Mouse (Mus musculus) ovary, postnatal 36 days (tissue): ENCODE measurements around the gene Atp6v0a4.
A peak's percentile ranks its signal among the peaks of the same experiment; 100 is the strongest.

Experiments
- DNase-seq: peaks from one replicate; pipeline ENCODE4 v3.0.0; 2022; ENCODE audit warnings: low spot score, mixed read lengths

Atp6v0a4 gene

DNA sequence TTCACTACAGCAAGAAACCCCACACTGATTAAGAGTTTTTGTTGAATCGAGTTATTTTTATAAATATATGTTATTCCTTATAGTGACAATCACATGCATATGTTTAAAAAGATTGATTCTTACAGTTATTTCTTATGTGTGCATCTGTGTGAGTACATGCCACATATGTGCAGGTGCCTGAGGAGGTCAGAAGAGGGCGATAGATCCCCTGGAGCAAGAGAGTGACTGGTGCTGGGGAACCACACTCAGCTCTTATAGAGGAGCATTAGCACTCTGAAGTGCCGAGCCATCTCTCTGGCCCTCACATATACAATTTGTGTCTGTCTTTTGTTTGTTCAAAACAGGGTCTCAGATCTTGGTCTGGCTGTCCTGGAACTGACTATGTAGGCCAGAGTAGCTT, 50.8 kb downstream of the Atp6v0a4 start:
- DNase-seq = no peak

DNA sequence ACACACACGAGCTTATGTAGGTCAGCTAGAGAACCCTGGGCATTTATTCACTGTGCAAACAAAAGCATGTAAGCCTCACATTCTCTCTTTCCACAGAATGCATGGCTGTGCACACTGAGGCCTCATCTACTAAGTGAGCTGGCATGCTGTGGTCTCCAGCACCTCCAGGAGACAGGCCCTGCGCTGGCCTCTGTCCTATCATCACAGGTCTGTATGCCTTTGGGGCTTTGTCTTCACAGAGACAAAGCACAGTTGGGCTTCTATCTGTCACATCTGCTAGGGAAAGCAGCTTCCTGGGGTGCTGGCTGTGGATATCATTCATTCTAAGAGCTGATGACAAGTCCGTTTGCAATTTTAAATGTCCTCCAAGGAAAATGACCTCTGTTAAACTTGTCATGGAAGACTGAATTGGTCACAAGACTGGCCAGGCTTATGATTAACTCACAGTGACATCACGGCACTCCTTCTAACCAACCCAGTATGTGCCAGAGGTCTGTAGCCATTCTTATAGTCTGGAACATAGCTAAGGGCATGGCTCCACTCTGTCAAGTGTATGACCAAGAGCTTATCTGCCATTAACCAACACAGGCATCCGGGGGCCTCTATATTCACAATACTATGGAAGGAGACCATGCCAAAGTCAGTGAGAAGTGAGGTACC, 52.1 kb downstream of the Atp6v0a4 start:
- DNase-seq = no peak

DNA sequence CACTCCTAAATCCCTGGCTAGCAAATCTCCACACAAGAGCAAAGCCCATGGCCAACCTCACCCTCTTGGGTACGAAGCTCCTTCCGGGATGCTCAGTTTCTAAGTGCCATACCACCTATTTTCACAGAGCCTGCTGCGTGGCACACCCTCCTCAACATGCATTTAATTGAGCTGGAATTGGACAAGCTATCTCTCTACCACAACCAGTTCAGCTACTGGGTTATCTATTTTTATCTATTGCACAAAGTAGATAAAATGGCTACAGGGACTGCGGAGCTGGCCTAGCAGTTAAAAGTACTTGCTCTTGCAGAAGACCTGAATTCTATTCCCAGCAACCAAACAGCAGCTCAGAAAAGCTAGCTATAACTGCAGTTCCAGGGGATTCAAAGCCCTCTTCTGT, 53.1 kb downstream of the Atp6v0a4 start:
- DNase-seq = no peak

DNA sequence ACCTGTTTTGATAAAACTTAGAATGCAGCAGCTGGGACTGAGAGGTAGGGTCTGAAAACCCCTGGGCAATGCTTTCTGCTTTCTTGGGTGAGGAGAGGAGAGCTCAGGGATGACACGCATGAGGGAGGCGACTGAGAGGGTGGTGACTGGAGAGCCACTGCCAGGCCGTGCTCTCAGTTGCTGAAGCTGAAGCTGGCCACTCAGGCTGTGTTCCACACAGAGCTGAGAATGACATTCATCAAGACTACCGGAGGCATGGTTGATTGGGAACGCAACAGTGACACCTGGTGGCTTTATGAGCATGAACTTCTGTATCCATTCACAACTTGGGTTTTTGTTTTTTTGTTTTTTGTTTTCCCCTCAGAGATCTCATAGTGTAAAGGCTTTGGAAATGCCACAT, 58.2 kb downstream of the Atp6v0a4 start:
- DNase-seq = peak; percentile 14

DNA sequence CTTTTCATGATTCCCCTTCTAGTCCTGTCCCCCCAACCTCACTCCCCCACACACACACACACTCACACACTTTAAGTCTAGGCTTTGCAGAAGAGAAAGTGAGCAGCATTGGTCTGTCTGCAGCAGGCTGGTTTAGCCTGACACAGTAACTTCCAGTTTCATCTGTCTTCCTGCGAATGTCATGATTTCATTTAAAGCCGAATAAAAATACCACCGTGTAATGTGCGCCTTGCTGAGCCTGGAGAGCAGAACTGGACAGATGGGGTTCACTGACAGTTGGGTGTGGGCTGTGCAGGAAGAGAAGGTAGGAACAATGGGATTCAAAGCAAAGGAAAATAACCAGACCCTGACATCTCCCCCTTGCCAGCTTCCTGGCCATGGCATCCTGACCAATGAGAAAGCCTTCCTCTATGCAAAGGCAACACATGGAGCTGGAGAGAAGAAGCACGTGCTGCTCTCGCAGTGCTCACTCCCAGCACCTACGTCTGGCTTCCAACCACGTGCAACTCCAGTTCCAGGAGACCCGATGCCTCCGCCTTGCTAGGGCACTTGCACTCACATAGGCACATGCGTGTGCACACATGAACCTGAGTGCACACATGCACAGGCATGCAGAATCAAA, 58.8 kb downstream of the Atp6v0a4 start:
- DNase-seq = no peak

DNA sequence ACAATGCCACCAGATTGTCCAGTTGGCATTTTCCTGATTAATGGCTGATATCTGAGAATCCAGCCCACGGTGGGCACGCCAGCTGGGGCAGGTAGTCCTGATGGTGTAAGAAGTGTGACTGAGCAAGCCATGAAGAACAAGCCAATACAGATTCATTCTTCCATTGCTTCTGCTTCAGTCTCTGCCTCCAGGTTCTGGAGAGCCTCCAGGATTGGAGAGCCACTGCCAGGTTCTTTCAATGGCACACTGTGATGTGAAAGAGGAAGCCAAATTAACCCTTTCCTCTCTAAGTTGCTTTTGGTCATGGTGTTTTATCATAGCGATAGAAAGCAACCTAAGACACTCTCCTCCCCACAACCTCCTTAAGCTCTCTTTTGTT, 59.3 kb downstream of the Atp6v0a4 start:
- DNase-seq = peak; percentile 16

DNA sequence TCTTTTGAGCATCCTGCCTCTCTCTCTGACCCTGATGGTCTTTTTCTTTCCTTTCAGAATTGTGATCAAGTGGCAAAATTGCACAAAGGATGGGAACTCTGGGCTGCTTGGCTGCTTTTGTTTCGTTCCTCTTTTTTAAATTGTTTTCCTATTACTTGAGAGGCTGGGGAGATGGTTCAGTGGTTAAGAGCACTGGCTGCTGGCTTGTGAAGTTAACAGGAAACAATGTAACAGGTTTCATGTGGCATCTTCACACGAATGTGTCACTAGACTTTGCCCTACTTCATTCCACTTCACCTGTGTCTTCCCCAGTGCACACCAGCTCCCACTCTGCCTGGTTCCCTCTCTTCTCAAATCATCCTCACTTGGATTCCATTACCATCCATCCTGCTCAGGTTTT, 59.8 kb downstream of the Atp6v0a4 start:
- DNase-seq = no peak

DNA sequence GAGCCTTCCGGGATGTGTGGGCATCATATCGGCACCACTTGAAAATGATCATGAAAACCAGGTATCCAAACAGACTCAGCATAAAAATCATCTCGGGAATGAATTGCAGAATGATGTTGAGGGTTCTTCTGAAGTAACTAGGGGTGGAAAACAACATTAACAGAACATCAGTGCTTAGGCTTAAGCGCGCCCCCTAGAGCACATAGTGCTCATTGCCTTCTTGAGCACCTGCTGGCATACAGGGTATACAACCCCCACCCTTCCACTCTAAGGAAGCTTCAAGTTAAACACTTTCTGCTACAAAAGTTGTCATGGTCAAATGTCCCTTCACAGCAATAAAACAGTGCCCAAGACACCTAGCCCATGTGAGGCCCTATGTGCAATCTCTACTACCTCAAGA, 65.6 kb downstream of the Atp6v0a4 start:
- DNase-seq = no peak

DNA sequence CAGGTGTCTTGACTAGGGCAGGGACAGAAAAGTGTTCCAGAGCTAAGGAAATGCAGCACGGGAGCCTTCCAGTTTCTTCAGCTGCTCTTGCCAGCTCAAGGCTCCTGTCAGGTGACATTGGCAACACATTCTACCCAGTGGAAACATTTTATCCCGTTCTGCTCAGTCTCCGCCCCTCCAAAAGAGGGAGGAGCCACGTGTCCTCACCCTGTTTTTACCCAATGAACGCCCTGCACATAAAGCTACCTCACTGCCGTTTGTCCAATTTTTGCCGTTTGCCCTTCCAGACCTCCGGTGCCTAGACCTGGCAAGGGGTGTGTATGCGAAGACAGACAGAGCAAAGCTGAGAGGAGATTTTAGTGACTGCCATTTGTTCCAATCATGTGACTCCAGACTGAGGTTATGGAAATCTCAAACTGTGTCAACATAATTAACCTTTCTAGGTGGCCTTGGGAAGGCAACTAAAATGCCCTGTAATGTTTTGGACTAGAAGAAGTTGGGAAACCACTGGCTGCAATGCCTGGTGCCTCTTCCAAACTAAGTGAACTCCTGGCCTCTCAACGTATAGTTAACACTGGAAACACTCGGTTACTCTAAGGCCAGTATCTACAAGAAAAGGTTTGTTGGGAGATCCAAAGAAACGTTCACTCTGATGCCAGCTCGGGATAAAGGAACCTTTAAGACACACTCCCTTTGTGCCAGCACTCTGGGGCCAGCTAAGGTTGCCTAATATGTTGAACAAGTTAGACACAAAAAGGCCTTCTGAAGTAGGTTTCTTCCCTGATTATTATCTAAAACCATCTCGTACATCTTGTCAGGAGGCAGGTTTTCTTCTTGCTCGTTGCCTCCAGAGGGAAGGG, 68.7 kb downstream of the Atp6v0a4 start:
- DNase-seq = no peak

DNA sequence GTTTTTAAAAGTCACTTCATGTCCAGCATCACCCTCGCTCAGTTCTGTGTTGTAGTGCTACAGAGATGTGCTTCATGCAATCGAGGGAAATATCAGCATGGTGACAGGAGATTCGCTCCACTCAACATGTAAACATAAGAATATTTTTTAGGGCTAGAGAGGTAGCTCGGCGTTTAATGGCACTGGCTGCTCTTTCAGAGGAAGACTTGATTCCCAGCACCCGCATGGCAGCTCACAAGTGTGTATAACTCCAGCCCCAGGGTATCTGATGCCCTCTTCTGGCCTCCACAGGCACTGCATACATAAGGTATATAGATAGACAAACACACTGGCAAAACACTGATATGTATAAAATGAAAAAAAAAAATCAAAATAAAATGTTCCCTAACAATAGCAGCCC, 74.8 kb downstream of the Atp6v0a4 start:
- no peak for DNase-seq

DNA sequence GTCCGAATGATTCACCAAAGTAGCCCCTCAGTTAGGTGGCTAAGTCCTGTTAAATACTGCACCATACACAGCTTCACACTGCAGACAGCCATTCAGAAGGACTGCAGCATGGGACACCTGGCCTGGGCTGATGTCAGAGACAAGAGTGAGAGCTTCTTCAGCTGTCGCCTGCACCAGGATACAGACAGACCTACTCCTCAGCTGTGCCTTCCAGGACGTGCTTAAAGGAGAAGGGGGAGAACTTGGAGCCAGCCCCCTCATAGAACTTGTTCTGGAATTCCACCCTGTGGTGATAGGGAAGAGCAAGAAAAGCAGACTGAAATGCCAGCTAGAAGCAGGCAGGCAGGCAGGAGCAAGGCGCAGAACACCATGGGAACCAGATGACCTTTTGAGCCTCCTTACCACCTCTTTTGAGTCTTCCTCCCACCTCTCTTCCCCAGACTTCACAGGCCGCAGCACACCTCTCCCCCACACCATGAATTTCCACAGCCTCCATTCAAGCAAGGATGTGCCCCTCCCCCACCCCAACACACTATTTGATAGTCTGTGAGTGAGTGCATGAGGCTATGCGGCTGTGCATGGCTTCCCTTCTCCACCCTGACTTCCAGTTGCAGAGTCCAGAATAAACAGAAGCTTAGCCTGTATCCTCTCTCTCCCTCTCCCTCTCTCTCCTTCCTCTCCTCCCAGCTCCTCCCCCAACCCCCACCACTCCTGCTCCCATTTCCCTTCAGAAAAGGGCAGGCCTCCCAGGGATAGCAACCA, 75.4 kb downstream of the Atp6v0a4 start:
- DNase-seq = no peak

DNA sequence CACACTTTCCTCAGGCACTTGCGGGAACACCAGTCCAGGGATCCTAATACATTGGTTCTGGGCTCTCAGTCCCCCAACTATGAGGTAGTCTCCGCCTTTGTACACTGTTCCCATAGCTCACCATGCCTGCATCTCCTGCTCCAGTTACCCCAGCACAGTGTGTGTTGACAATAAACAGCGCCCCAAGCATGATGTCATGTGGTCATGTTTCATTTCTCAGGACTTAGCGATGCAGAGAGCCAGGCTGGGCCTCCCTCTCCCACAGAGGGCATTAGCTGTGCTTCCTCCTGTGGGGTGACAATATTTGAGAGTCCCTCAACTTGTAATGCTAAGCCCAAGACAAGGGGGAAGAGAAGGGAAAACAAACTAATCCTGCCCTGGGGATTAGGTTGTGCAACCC, 76.4 kb downstream of the Atp6v0a4 start:
- DNase-seq = no peak

DNA sequence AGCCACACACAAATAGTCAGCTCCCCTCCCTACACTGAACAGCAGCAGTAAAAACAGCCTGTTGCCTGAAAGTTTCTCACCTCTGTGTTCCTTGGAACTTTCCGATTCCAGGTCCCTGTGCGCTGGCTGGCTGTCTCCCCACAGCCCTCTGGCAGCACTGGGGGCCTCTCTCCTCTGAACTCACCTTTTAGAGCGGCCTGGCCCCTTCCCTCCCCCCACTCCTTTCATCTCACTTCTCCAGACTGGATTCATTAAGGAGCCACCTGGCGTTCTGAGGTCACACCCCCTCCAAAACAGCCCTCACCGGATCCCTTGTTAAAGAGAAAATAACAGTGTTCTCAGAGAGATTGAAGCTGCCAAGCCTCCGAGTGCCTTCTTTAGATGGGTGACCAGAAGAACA, 77.5 kb downstream of the Atp6v0a4 start, which contains the start of gene Svopl:
Gene Svopl, minus strand, starts transcription at position 159 of the 400 bp plus-strand sequence.
- no peak for DNase-seq

DNA sequence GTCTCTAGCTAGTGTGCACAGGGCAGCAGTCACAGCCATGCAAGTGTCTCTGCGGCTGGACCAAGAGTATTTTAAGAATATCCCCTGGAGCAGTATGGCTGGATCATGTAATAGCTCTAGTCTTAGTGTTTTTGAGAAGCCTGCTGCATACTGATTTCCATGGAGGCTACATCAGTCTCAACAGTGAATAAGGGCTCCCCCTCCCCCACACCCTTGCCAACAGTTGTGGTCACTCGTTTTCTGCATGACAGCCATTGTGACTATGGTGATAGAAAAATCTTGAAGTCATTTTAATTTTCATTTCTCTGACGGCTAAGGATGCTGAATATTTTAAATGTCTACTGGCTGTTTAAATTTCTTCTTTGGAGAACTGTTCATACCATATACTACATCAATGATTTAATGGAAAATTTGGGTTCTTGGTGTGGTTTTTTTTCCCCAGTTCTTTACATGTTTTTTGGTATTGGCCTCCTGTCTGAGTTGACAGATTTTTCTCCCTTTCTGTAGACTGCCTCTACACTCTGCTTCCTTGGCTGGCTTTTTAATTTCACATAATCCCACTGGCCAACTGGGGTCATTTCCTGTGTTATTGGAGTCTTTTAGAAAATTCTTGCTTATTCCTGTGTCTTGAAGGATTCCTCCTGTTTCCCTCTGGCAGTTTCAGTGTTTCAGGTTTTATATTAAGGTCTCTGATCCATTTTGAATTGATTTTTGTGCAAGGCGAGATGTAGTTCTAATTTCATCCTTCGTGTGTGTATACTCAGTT, 91.4 kb downstream of the Atp6v0a4 start:
- no peak for DNase-seq

DNA sequence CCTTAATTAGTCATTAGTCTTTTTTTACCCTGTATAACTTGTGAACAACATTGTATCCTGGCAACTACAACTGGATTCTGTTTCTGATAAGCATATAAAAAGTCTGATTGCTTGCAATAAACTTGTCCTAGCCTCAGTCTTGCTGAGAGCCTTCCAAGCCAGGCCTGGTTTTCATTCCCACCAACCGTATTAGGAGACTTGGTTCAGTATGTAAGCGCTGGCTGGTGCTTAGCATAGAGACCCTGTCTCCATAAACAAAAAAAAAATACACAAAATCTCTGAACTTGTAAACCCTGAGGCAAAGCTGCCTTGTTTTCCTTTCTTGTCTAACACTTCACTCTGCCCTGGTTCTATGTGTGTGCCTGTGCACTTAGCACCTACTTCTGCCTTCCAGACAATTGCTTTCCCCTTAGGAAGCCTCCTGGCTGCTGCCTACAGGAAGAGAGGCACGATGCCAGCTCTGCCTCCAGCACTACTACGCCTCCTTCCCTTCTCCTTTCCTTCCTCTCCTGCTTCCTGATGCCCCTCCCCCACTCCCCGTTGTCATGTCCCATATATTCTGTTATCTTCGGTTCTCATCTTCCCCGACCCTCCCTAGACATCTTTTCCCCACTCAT, 92.4 kb downstream of the Atp6v0a4 start:
- DNase-seq = peak; percentile 7

DNA sequence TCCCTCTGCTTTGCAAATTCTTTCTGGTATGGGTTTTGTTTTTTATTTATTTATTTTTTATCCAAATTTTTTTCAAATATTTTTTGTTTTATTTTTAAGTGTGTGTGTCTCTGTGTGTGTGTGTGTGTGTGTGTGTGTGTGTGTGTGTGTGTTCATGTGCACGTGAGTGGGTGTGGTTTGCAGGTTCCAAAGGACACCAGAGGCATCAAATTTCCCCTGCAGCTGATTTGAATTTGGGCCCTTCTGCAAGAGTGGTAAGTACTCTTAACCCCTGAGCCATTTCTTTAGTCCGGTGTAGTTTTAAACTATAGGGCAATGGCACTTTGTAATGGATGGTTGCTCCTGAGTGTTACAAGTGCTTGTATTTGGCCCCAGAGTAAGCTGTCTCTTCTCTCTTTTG, 96.2 kb downstream of the Atp6v0a4 start:
- DNase-seq = no peak

DNA sequence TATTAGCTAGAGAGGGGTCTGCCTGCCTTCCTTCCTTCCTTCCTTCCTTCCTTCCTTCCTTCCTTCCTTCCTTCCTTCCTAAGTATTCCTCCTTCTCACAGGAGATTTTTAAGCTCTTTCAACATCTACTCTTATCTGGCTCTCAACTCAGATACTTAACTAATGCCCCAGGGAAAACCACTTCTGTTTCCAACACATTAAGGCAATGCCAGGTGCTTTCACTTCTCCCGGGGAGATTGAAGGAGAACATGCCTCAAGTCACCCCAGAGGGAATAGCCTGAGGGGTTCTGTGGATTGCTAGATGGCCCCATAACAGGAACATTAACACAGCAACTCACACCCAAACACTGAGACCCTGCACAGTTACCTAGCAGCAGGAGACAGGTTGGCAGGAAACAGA, 96.6 kb downstream of the Atp6v0a4 start:
- DNase-seq = no peak

DNA sequence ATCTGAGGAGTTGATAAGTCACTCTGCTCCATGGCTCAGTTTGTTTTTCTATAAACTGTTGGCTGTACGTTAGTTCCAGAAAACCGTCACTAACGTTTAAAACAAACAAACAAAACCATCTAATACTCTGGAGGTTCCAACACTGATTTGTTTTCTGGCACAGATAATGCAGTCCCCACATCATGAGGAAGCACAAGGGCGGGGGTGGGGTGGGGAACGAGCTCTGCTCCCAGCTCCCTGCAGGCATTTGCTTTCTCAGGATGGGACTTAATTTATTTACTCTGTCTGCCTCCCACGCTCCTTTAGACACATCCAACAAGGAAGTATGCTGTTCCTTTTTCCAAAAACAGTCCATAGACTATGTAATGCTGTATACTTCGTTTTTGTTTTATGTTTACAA, 101.1 kb downstream of the Atp6v0a4 start:
- DNase-seq = no peak

DNA sequence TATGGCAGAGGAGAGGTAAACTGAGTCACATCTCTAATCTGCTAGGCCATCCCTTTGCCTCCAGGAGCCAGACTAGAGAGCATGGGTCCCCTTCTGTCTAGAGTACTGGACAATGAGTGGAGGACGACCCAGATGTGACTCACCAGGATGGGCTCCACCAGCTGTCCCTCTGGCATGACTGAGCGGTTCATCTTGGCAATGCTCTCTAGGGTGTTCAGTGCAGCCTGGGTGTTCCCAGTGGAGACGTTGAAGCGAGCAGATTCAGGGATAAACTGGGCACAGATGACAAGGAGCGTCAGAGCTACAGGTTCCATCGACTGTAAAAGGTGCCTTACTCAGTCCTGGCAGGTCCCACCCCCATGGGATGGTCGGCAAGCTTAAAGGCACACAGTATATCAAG, 103.0 kb downstream of the Atp6v0a4 start:
- DNase-seq = no peak

DNA sequence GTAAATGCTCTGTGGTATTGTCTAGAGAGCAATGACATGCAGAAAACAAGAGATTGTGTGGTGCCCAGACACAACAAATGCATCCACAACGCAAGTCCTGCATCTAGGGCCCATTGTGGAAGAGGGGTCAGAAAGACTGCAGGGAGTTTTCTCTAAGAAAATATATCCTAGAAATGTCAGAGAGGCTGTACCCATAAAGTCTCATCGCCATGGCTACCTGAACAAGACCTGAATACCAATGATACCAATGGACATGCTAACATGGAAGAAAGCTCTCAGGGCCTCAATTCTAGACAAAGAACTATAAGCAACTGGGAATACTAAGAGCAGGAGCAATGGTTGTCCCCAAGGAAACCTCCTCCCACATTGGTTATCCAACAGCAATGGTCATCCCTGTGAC, 111.6 kb downstream of the Atp6v0a4 start:
- DNase-seq = no peak

DNA sequence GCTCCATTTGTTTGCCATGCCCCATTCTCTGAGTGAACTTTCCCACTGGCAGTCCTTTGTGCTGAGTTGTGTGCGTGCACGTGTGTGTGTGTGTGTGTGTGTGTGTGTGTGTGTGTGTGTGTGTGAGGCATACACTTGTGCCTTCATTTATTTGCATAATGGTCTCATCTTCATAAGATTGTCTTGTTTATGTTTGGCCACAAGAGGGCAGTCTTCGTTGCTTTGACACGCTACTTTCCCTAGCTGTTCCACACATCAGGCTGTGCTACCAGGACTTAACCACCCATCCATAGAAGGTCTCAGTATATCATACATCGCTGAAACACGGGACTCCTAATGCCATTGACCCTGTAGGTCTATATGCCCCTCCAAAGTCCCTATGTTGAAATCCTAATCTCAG, 116.9 kb downstream of the Atp6v0a4 start:
- DNase-seq = peak; percentile 5
